Mouse (Mus musculus) central nervous system, embryonic 14 days (tissue): Measurements from ENCODE around the gene Gm20905. TPM values are rescaled to one million over a fixed set of nuclear protein-coding genes. Genes with fewer than 3 reads are reported as not detected.

Source experiments
- polyA plus RNA-seq: library from polyadenylated mRNA; depleted of rRNA; stranded (reverse); fragments of >200 nt; gene quantifications from 2 replicates; pipeline ENCODE4 v1.2.3, GENCODE M21; 2012; rRNA removed

The Gm20905 gene
- polyA plus RNA-seq: not detected in 2 replicates

DNA sequence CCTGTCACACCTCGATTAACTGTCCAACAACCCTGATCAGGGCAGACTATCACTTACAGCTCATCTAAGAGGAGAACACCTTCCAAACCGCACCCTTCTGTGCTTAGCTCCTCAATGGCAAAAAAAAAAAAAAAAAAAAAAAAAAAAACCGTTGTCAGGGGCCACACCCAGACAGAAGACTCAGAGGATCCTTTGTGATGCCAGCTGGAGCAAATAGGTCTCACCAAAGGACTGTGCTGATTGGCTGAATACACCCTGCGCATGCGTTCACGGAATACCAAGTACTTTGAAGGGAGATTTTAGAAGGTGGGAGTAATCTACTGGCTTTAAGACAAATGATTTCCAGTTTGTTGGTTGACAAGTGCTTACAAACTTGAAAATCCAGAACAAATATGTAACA is at the start of gene Gm20905:
Gm20905 (minus strand) TSS at position 101 of the 400 bp plus-strand sequence.

